Mouse (Mus musculus): ENCODE measurements around the gene Mfsd14a. TPM values are rescaled to one million over a fixed set of nuclear protein-coding genes. Genes with fewer than 3 reads are reported as not detected.
"Not testable (repeated sequence)": the region's sequence is repeated elsewhere in the genome, so short reads cannot be mapped to it uniquely, and the experiment has no call there.

The Mfsd14a gene
- polyA plus RNA-seq, 1 experiment from 2014 or later = 40.0 TPM

- Histone ChIP-seq H3K4me1 (replicated peaks; ENCODE audit: control insufficient read depth, insufficient read depth, low read length) (peaks cover 6% of the 10 kb centered on the region; the same call in 1 of the 2 replicates), H3K36me3 (ENCODE audit: control insufficient read depth, insufficient read depth) (no peaks in the 10 kb centered on the region), H3K9ac (ENCODE audit: low read depth, low read length) (peak overlapping the region; percentile 94), H3K4me3 (ENCODE audit: low read depth, low read length) (peak overlapping the region; percentile 96), H3K27ac (ENCODE audit: low read depth, low read length) (peak overlapping the region; percentile 93), H3K4me2 (replicated peaks; ENCODE audit: low read depth) (peak overlapping the region; percentile 70), H3K27me3 (replicated peaks; ENCODE audit: control insufficient read depth, insufficient read depth, low read length) (no peaks in the 10 kb centered on the region), H3K9me3 (ENCODE audit: control insufficient read depth) (no peaks in the 10 kb centered on the region)
- WGBS = under 1% methylated on average over 58 of the region's 68 CpGs
- TF ChIP-seq CTCF (IDR thresholded peaks at IDR 0.05; ENCODE audit: low read depth) = no peak
- ATAC-seq = peak; percentile 81
These were observed 535 bp downstream of the Mfsd14a start for GRCm38 (mm10) chr3:116661870-116662414.

GRCm38 (mm10) chr3:116661288-116661869, 1.1 kb downstream of the Mfsd14a start:
- Histone ChIP-seq H3K27ac (ENCODE audit: low read depth, low read length) (peak overlapping the region; percentile 93), H3K4me2 (replicated peaks; ENCODE audit: low read depth) (peak overlapping the region; percentile 70), H3K4me3 (ENCODE audit: low read depth, low read length) (peak overlapping the region; percentile 96), H3K27me3 (replicated peaks; ENCODE audit: control insufficient read depth, insufficient read depth, low read length) (no peaks in the 10 kb centered on the region), H3K9ac (ENCODE audit: low read depth, low read length) (peak overlapping the region; percentile 94), H3K36me3 (ENCODE audit: control insufficient read depth, insufficient read depth) (no peaks in the 10 kb centered on the region), H3K4me1 (replicated peaks; ENCODE audit: control insufficient read depth, insufficient read depth, low read length) (peaks cover 6% of the 10 kb centered on the region; the same call in 1 of the 2 replicates), H3K9me3 (ENCODE audit: control insufficient read depth) (no peaks in the 10 kb centered on the region)
- 2% methylated on average over 16 of the region's 16 CpGs for WGBS
- no peak for TF ChIP-seq CTCF (IDR thresholded peaks at IDR 0.05; ENCODE audit: low read depth)
- ATAC-seq = no peak

- no peak for ATAC-seq
- H3K27me3 ChIP-seq (replicated peaks; ENCODE audit: control insufficient read depth, insufficient read depth, low read length) = no peaks in the 10 kb centered on the region
- 67% methylated on average over 13 of the region's 13 CpGs for WGBS
- no peaks in the 10 kb centered on the region for H3K9me3 ChIP-seq (ENCODE audit: control insufficient read depth)
- H3K4me2 ChIP-seq (replicated peaks; ENCODE audit: low read depth) = peak overlapping the region; percentile 14
- no peak overlapping the region for H3K27ac ChIP-seq (ENCODE audit: low read depth, low read length)
- H3K4me1 ChIP-seq (replicated peaks; ENCODE audit: control insufficient read depth, insufficient read depth, low read length) = peaks cover 6% of the 10 kb centered on the region; the same call in 1 of the 2 replicates
- no peak for TF ChIP-seq CTCF (IDR thresholded peaks at IDR 0.05; ENCODE audit: low read depth)
- H3K4me3 ChIP-seq (ENCODE audit: low read depth, low read length) = no peak overlapping the region
- no peak overlapping the region for H3K9ac ChIP-seq (ENCODE audit: low read depth, low read length)
- H3K36me3 ChIP-seq (ENCODE audit: control insufficient read depth, insufficient read depth) = no peaks in the 10 kb centered on the region
These were observed 2.5 kb downstream of the Mfsd14a start for GRCm38 (mm10) chr3:116659856-116660430.

- Histone ChIP-seq H3K4me3 (ENCODE audit: low read depth, low read length) (no peak overlapping the region), H3K9ac (ENCODE audit: low read depth, low read length) (no peak overlapping the region), H3K36me3 (ENCODE audit: control insufficient read depth, insufficient read depth) (no peaks in the 10 kb centered on the region), H3K27ac (ENCODE audit: low read depth, low read length) (peak overlapping the region; percentile 21), H3K4me2 (replicated peaks; ENCODE audit: low read depth) (peak overlapping the region; percentile 32), H3K4me1 (replicated peaks; ENCODE audit: control insufficient read depth, insufficient read depth, low read length) (peaks cover 6% of the 10 kb centered on the region; the same call in 1 of the 2 replicates), H3K27me3 (replicated peaks; ENCODE audit: control insufficient read depth, insufficient read depth, low read length) (no peaks in the 10 kb centered on the region), H3K9me3 (ENCODE audit: control insufficient read depth) (no peaks in the 10 kb centered on the region)
- peak; percentile 9; the same call in 1 of the 2 replicates for ATAC-seq
- TF ChIP-seq CTCF (IDR thresholded peaks at IDR 0.05; ENCODE audit: low read depth) = no peak
- WGBS = 61% methylated on average over 15 of the region's 15 CpGs
These were observed 3.4 kb downstream of the Mfsd14a start for GRCm38 (mm10) chr3:116658928-116659565.

- WGBS = 57% methylated on average over 7 of the region's 7 CpGs
- no peak for ATAC-seq
- H3K4me3 ChIP-seq (ENCODE audit: low read depth, low read length) = no peak overlapping the region
These were observed 6.1 kb downstream of the Mfsd14a start for GRCm38 (mm10) chr3:116656184-116656965.

GRCm38 (mm10) chr3:116654051-116654450, 8.4 kb downstream of the Mfsd14a start:
- not testable (repeated sequence) for H3K27me3 ChIP-seq (replicated peaks; ENCODE audit: control insufficient read depth, insufficient read depth, low read length); H3K4me2 ChIP-seq (replicated peaks; ENCODE audit: low read depth); H3K36me3 ChIP-seq (ENCODE audit: control insufficient read depth, insufficient read depth); H3K27ac ChIP-seq (ENCODE audit: low read depth, low read length); ATAC-seq; H3K9ac ChIP-seq (ENCODE audit: low read depth, low read length); H3K9me3 ChIP-seq (ENCODE audit: control insufficient read depth); H3K4me3 ChIP-seq (ENCODE audit: low read depth, low read length); H3K4me1 ChIP-seq (replicated peaks; ENCODE audit: control insufficient read depth, insufficient read depth, low read length)
- 84% methylated on average over 11 of the region's 11 CpGs for WGBS

More at GRCm38 (mm10) chr3:116656184-116656965, 6.1 kb downstream of the Mfsd14a start:
- TF ChIP-seq CTCF (IDR thresholded peaks at IDR 0.05; ENCODE audit: low read depth) = no peak
- Histone ChIP-seq H3K27me3 (replicated peaks; ENCODE audit: control insufficient read depth, insufficient read depth, low read length) (no peaks in the 10 kb centered on the region), H3K9ac (ENCODE audit: low read depth, low read length) (no peak overlapping the region), H3K36me3 (ENCODE audit: control insufficient read depth, insufficient read depth) (no peaks in the 10 kb centered on the region), H3K9me3 (ENCODE audit: control insufficient read depth) (no peaks in the 10 kb centered on the region), H3K27ac (ENCODE audit: low read depth, low read length) (no peak overlapping the region), H3K4me1 (replicated peaks; ENCODE audit: control insufficient read depth, insufficient read depth, low read length) (peaks cover 3% of the 10 kb centered on the region; the same call in 1 of the 2 replicates), H3K4me2 (replicated peaks; ENCODE audit: low read depth) (no peak overlapping the region)
